Mouse (Mus musculus) limb, embryonic 13.5 days (tissue): Measurements from ENCODE around the gene Magi1. TPM values are rescaled to one million over a fixed set of nuclear protein-coding genes. Genes with fewer than 3 reads are reported as not detected.

ENCODE experiments used
- ATAC-seq: fragments of 200-750 bp; cut with Nextera tagmentation; 2 replicates; pipeline ENCODE4 v1.8.0; 2017; ENCODE audit warnings: low read depth, moderate number of reproducible peaks, moderate TSS enrichment; ENCODE audit not compliant: low FRiP score
- H3K27ac ChIP-seq: fragments of 300-500 bp; sonication (generic); 2 replicates; pipeline ENCODE4 v1.5.1; 2015; ENCODE audit warnings: inconsistent platforms, mild to moderate bottlenecking, moderate library complexity
- H3K27me3 ChIP-seq: fragments of 300-500 bp; sonication (generic); 2 replicates; pipeline ENCODE4 v1.6.1; 2015; ENCODE audit warnings: mild to moderate bottlenecking, inconsistent platforms
- H3K36me3 ChIP-seq: fragments of 300-500 bp; sonication (generic); 2 replicates; pipeline ENCODE4 v1.6.1; 2015; ENCODE audit warnings: inconsistent platforms, mild to moderate bottlenecking, moderate library complexity
- H3K4me1 ChIP-seq: fragments of 300-500 bp; sonication (generic); 2 replicates; pipeline ENCODE4 v1.6.1; 2015; ENCODE audit warnings: inconsistent platforms
- H3K4me2 ChIP-seq: fragments of 300-500 bp; sonication (generic); replicated peaks from 2 replicates; pipeline ENCODE4 v1.6.1; 2015; ENCODE audit warnings: inconsistent platforms, mild to moderate bottlenecking, moderate library complexity
- H3K4me3 ChIP-seq: fragments of 300-500 bp; sonication (generic); 2 replicates; pipeline ENCODE4 v1.5.1; 2015; ENCODE audit warnings: moderate library complexity, mild to moderate bottlenecking, inconsistent platforms
- H3K9ac ChIP-seq: fragments of 300-500 bp; sonication (generic); 2 replicates; pipeline ENCODE4 v1.6.1; 2015; ENCODE audit warnings: mild to moderate bottlenecking, inconsistent platforms
- H3K9me3 ChIP-seq: fragments of 300-500 bp; sonication (generic); 2 replicates; pipeline ENCODE4 v1.6.1; 2016; ENCODE audit warnings: inconsistent platforms
- WGBS: fragments of 180-500 bp; shearing (Covaris S2); methylation state at CpG from one replicate; pipeline ENCODE4 v1.1.7; 2015; 5-methylcytosine and 5-hydroxymethylcytosine counted together
- polyA plus RNA-seq: library from polyadenylated mRNA; unstranded; fragments of >200 nt; fragmentation: Nextera tagmentation; extraction: Ambion mirVana; gene quantifications from 2 replicates; pipeline ENCODE4 v1.2.1, GENCODE M21; 2015

Gene Magi1
- polyA plus RNA-seq, 1 experiment from 2014 or later = 13.9 TPM

DNA sequence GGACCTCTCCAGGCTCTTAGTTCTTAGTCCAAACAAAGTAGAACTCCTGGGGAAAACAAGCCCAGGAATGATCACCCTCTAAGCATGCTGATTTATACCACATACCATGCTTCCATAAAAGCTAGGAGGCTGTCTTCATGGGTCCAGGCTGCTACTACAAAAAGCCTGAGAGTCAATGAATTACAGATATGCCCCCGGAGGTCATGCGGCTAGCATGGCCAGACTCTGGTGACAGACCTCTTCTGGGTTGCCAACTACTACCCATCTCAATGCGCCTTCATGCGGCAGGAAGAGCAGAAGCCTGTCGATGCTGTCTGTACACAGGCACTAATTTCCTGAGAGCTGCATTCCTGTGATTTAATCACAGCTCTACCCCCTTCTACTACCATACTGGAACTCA, 92.9 kb downstream of the Magi1 start:
- WGBS = 75% methylated on average over 5 of the region's 5 CpGs
- Histone ChIP-seq H3K9ac (no peak overlapping the region), H3K27ac (no peak overlapping the region), H3K36me3 (no peaks in the 10 kb centered on the region), H3K4me1 (peaks cover 56% of the 10 kb centered on the region), H3K9me3 (no peaks in the 10 kb centered on the region), H3K4me3 (no peak overlapping the region), H3K27me3 (no peaks in the 10 kb centered on the region), H3K4me2 (no peak overlapping the region)
- no peak for ATAC-seq

DNA sequence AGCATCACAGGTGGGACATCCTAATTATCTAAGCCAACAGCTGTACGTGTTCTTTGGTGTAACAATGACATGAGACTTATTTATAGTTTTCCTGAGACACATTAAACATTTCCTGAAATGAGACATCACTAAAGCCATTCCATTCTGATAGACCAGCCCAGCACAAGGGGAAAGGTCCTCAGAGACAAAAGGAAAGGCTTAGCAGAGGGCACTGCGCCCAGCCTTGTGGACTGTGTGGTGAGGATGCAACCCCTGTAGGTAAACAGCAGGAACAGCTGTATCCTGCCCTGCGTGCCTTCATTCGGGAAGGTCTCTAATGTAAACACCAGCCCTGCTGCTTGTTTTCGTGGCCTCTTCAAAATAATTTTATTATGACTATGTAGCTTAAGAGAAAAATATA, 94.3 kb downstream of the Magi1 start:
- no peak overlapping the region for H3K4me3 ChIP-seq
- no peaks in the 10 kb centered on the region for H3K9me3 ChIP-seq
- 59% methylated on average over 5 of the region's 5 CpGs for WGBS
- no peak overlapping the region for H3K4me2 ChIP-seq
- peaks cover 3% of the 10 kb centered on the region; the same call in 1 of the 2 replicates for H3K27me3 ChIP-seq
- H3K36me3 ChIP-seq = no peaks in the 10 kb centered on the region
- H3K9ac ChIP-seq = no peak overlapping the region
- ATAC-seq = no peak
- H3K27ac ChIP-seq = no peak overlapping the region
- peaks cover 44% of the 10 kb centered on the region for H3K4me1 ChIP-seq

DNA sequence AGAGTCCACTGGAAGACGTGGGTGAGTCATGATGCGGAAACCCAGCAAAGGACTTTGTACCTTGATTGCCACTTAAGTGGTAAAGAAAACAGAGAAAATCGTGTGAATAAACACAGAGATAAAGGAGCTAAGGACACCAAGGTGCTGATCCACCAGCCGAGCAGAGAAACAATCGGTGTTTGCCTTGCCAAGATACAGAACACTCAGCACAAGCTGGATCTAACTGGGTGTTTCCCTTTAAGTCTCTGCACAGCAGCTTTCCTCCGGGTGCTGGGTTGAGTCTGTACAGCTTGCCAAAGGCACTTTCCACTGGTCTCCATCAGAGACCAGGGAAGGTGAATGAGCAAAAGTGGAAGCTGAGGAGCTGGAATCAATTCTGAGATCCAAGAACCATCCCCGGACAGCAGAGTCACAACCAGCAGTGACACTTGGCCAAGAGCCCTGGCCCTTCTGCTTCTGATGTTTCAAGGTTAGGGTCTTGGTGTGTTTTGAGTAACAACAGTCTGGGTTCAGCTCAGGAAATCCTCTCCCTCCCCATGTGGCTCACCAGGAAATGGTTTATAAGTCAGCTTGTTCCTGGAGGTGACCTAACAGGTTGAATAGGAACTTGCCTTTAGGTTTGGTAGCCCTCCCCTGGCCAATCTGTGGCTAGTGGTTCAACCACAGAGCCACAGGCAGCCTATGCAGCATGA, 96.9 kb downstream of the Magi1 start:
- H3K4me3 ChIP-seq = no peak overlapping the region
- H3K4me1 ChIP-seq = peaks cover 67% of the 10 kb centered on the region
- no peak overlapping the region for H3K27ac ChIP-seq

DNA sequence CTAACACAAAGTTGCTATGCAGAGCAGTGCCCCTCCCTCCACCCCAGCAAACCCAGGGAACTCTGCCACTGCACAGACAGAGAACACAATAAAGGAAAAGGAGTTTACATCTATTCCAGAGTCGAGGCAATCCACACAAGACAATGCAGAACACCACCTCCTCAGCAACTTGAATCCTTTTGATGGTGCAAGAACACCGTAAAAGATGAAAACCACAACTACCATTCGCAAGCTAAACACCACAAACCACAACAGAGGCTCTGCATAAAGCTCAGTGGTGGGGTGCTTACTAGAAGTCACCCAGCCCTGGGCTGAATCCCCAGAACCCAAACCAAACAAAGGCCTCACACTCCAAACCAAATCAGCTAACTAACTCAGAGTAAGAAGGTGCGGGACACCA, 99.4 kb downstream of the Magi1 start:
- no peaks in the 10 kb centered on the region for H3K9me3 ChIP-seq
- H3K4me3 ChIP-seq = no peak overlapping the region
- ATAC-seq = no peak
- peaks cover 3% of the 10 kb centered on the region; the same call in 1 of the 2 replicates for H3K27me3 ChIP-seq
- peaks cover 54% of the 10 kb centered on the region for H3K4me1 ChIP-seq
- no peaks in the 10 kb centered on the region for H3K36me3 ChIP-seq
- peak overlapping the region; percentile 17; the same call in 1 of the 2 replicates for H3K27ac ChIP-seq
- H3K9ac ChIP-seq = no peak overlapping the region
- 56% methylated on average over 4 of the region's 4 CpGs for WGBS
- no peak overlapping the region for H3K4me2 ChIP-seq

More for the DNA sequence above, 96.9 kb downstream of the Magi1 start:
- Histone ChIP-seq H3K9me3 (no peaks in the 10 kb centered on the region), H3K36me3 (no peaks in the 10 kb centered on the region), H3K9ac (no peak overlapping the region), H3K4me2 (no peak overlapping the region), H3K27me3 (peaks cover 3% of the 10 kb centered on the region; the same call in 1 of the 2 replicates)
- no peak for ATAC-seq
- 52% methylated on average over 7 of the region's 7 CpGs for WGBS

DNA sequence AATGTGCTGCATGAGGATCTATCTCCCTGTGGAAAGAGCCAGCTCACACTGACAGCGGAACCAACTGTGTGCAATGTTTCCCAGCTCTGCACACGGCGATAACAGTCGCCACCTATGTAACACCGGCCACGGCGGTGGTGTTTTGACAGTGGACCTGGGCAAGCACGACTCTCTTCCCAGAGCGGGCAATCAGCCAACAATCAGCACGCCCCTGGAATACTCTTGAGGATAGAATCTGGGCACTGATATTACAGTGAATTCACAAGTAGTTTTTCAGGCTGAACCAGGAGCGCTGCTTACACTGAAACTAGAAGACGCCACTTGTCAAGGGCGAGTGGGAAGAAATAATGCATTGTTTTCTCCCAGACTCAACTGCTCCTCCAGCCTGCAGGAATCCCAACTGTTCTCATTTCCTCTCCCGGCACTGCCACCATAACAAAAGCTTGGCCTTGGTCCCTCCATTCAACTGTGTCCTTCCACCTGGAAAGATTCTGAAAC, 100.3 kb downstream of the Magi1 start:
- peak overlapping the region; percentile 25; the same call in 1 of the 2 replicates for H3K4me2 ChIP-seq
- H3K36me3 ChIP-seq = no peaks in the 10 kb centered on the region
- no peaks in the 10 kb centered on the region for H3K9me3 ChIP-seq
- H3K4me3 ChIP-seq = no peak overlapping the region
- peak overlapping the region; percentile 58 for H3K27ac ChIP-seq
- peaks cover 53% of the 10 kb centered on the region for H3K4me1 ChIP-seq
- no peak overlapping the region for H3K9ac ChIP-seq
- H3K27me3 ChIP-seq = peaks cover 3% of the 10 kb centered on the region; the same call in 1 of the 2 replicates
- 56% methylated on average over 14 of the region's 14 CpGs for WGBS
- ATAC-seq = no peak

DNA sequence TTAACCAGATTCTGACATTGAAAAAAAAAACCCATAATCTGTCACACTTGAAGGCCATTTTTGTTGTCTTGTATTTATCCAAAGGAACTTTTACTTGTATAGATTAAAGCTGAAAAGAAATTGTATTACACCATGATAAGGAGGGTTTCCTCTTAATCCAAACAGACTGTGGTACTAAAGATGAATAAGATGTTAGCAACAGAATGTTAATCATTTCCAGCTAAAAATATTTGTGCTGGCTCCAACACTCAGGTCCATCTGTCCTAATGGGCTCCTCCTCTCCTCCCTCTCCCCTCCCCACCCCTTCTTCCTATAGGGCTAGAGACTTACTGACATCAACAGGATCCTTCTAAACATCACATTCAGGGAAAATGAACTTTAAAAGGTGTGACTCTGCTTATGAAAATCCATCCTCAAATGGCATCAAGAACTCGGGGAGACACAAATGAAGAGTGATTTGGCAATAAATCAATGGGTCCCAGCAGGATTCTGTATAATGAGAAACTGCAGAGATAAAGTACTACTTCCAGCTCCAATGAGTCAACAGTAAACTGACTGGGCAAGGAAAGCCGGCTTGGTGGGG, 102.0 kb downstream of the Magi1 start:
- H3K36me3 ChIP-seq = no peaks in the 10 kb centered on the region
- 6% methylated on average over 2 of the region's 2 CpGs for WGBS
- H3K4me3 ChIP-seq = no peak overlapping the region
- no peak overlapping the region for H3K9ac ChIP-seq
- H3K4me1 ChIP-seq = peaks cover 50% of the 10 kb centered on the region
- H3K4me2 ChIP-seq = no peak overlapping the region
- no peak for ATAC-seq
- no peaks in the 10 kb centered on the region for H3K9me3 ChIP-seq
- no peak overlapping the region for H3K27ac ChIP-seq
- peaks cover 3% of the 10 kb centered on the region; the same call in 1 of the 2 replicates for H3K27me3 ChIP-seq

DNA sequence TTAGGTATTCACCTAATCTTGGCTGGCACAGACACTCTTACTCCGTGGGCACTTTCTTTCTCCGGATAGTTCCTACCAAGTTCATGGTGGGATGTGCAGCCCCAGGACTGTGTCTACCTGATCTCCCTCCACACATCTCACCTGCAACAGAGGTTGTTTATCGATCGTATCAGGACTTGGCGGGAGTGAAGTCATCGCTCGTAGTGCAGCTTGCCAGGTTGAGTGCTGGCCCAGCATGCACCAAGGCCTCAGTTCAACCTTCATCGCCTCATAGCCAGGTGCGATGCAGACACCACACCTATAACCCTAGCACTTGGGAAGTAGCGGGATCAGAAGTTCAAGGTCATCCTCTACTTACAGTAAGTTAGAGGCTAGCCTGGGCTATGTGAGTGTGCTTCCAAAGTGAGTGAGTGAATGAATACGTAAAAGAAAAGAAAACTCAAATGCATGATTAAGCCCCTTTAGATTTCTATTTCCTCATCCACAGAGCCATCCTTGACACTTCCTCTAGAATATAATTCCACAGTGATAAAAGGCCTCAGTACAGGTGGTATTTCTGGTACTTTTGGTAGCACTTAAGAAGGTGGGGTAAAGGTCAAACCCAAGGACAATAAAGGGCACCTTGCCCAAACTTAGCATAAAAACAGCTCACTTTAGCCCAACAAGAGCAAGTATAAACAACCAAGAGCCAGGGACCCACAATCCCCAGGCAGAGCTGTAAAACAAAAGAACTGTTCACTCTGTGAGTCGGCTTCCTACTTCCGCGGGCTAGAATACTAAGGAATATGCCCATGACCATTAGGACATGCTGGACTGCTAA, 103.2 kb downstream of the Magi1 start:
- peaks cover 3% of the 10 kb centered on the region; the same call in 1 of the 2 replicates for H3K27me3 ChIP-seq
- 88% methylated on average over 14 of the region's 14 CpGs for WGBS
- H3K4me1 ChIP-seq = peaks cover 46% of the 10 kb centered on the region
- H3K4me3 ChIP-seq = no peak overlapping the region
- no peak for ATAC-seq
- H3K4me2 ChIP-seq = no peak overlapping the region
- H3K36me3 ChIP-seq = no peaks in the 10 kb centered on the region
- H3K9me3 ChIP-seq = no peaks in the 10 kb centered on the region
- H3K9ac ChIP-seq = no peak overlapping the region
- H3K27ac ChIP-seq = no peak overlapping the region

DNA sequence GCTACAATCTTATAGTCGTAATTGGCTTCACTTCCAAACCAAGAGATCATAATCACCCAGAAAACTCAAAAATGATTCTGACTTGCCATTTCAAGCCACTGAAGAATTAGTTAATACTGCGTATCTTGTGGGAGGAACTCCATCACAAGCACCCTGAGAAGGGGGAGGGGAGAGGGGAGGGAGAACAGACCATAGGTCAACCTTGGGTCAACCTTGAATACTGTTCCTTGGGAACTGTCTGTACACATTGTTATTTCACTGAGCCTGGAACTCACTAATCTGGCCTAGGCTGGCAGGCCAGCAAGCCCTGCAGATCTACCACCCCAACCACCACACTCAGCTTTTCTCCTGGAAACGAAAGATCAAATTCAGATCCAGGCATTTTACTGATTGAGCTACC, 106.2 kb downstream of the Magi1 start:
- no peak overlapping the region for H3K9ac ChIP-seq
- 75% methylated on average over 3 of the region's 3 CpGs for WGBS
- ATAC-seq = no peak
- no peaks in the 10 kb centered on the region for H3K27me3 ChIP-seq
- no peaks in the 10 kb centered on the region for H3K9me3 ChIP-seq
- H3K4me2 ChIP-seq = no peak overlapping the region
- H3K4me1 ChIP-seq = peaks cover 26% of the 10 kb centered on the region
- H3K27ac ChIP-seq = no peak overlapping the region
- no peak overlapping the region for H3K4me3 ChIP-seq
- no peaks in the 10 kb centered on the region for H3K36me3 ChIP-seq

DNA sequence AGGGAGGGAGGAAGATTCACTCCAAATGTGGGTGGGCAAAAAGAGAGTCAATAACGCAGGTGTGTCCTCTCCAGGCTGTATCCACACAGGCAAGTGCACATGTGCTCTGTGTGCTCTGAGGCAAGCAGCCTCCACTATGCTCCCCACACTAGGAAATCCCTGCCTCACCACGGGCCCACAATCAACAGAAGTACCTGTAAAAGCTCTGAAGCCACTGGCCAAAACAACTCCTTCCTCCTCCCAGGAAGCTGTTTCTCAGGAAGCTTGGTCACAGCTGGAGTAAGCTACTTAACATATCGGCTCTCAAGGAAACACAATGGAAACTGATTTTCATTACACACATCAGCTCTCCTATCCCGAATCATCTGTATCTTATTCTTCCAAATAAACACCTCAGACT, 107.0 kb downstream of the Magi1 start:
- no peaks in the 10 kb centered on the region for H3K27me3 ChIP-seq
- H3K4me3 ChIP-seq = no peak overlapping the region
- H3K9me3 ChIP-seq = no peaks in the 10 kb centered on the region
- H3K4me2 ChIP-seq = no peak overlapping the region
- H3K36me3 ChIP-seq = no peaks in the 10 kb centered on the region
- peaks cover 17% of the 10 kb centered on the region for H3K4me1 ChIP-seq
- 20% methylated on average over 4 of the region's 4 CpGs for WGBS
- no peak overlapping the region; the same call in 1 of the 2 replicates for H3K27ac ChIP-seq
- no peak overlapping the region for H3K9ac ChIP-seq
- ATAC-seq = no peak

DNA sequence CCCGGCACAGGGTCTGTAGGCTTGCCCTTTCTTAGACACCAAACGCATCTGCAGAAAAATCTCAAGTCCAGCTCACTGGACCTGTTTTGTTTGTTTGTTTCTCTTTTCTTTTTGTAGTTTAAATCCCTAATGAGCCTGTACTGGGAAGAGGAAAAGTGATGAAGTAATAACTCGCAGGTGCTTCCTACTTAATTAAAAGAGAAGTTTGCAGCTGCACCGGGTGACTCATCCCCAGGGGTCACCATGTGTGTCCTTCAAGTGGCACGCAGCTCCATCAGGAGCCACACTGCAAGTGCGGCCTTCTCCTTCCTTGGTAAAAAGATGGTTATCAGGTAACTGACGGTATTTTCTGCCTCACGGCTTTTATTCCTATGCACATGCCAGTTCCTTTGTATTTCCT, 112.5 kb downstream of the Magi1 start:
- 36% methylated on average over 8 of the region's 8 CpGs for WGBS
- Histone ChIP-seq H3K4me2 (no peak overlapping the region), H3K9ac (no peak overlapping the region), H3K27ac (no peak overlapping the region), H3K9me3 (no peaks in the 10 kb centered on the region), H3K4me3 (no peak overlapping the region), H3K27me3 (no peaks in the 10 kb centered on the region), H3K4me1 (peaks cover 7% of the 10 kb centered on the region), H3K36me3 (no peaks in the 10 kb centered on the region)
- no peak for ATAC-seq

DNA sequence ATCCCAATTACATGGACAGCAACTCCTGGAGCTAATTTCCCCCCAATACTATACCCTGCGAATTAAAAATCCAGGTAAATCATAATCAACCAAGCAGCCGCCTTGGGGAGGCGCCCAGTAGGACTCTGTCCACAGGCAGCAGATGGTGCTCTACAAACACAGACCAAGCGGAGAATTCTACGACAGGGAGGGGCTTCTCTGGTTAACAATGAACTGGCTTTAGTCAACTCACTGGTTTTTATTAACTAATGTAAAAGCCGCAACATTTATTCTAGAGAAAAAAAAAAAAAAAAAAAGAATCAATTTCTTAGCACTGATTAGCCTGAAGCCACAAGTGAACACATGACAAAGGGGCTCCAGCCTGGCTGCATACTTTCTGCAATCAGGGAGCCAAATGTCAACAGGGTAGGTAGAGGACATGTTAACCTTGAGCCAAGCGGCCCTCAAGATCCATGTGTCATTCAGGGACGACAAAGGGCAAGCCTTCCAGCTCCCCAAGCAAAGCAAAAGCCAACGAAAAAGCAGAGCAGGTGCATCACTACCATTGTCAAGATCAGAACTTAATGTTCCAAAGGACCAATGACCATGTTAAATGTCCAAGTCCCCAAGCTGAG, 114.0 kb downstream of the Magi1 start:
- H3K9ac ChIP-seq = no peak overlapping the region
- no peak overlapping the region for H3K4me3 ChIP-seq
- H3K27ac ChIP-seq = no peak overlapping the region
- peaks cover 21% of the 10 kb centered on the region for H3K4me1 ChIP-seq
- H3K9me3 ChIP-seq = no peaks in the 10 kb centered on the region
- 86% methylated on average over 9 of the region's 9 CpGs for WGBS
- no peak overlapping the region for H3K4me2 ChIP-seq
- ATAC-seq = no peak
- H3K27me3 ChIP-seq = no peaks in the 10 kb centered on the region
- H3K36me3 ChIP-seq = no peaks in the 10 kb centered on the region

DNA sequence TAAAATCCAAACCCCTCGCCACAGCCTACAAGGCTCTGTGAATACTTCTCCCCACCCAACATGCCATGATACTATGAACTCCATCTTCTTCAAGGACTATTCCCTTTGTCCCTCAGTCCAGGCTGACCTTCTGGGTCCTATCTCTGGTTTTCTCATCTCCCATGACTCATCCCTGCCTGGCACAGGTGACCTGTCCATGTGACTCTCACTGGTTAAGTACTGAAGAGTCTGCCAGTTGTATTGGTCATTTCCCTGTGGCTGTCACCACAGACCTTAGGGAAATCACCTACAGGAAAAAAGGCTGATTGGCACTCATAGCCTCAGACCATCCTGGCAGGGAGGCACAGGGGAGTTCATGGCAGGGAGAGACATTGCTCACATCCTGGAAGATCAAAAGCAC, 117.8 kb downstream of the Magi1 start:
- Histone ChIP-seq H3K36me3 (no peaks in the 10 kb centered on the region), H3K4me3 (no peak overlapping the region), H3K4me2 (no peak overlapping the region), H3K27me3 (no peaks in the 10 kb centered on the region), H3K4me1 (peaks cover 39% of the 10 kb centered on the region), H3K9ac (no peak overlapping the region), H3K27ac (no peak overlapping the region), H3K9me3 (no peaks in the 10 kb centered on the region)
- ATAC-seq = no peak
- WGBS = 91% methylated on average over 1 of the region's 1 CpGs
